Mouse (Mus musculus): ENCODE data around the gene Lipa. TPM values are rescaled to one million over a fixed set of nuclear protein-coding genes. Genes with fewer than 3 reads are reported as not detected.

Lipa gene
- total RNA-seq (2021), result 10 to 100 TPM; 18.2 to 19.6 TPM
- long read RNA-seq, transcript Lipa-201 (10 exons, 2,969 nt), result major isoform, 13 of 16 reads
- long read RNA-seq, partial matches to known transcripts, result 2 of 16 reads
- long read RNA-seq, other reads (novel, unspliced or antisense), result 1 of 16 reads

- DNase-seq (ENCODE audit: low spot score in 2 of 2), result peak; percentile 94 to 96
Measured at GRCm38 (mm10) chr19:34526941-34527682, at the start of gene Lipa. TSS of gene Lipa (minus strand) at chr19:34527474.

- no peak for DNase-seq (ENCODE audit: low spot score in 2 of 2)
Measured at GRCm38 (mm10) chr19:34573650-34574049, 46.4 kb upstream of the Lipa start.

GRCm38 (mm10) chr19:34571080-34571479 lies 43.8 kb upstream of the Lipa start:
- no peak for DNase-seq (ENCODE audit: low spot score in 2 of 2)

GRCm38 (mm10) chr19:34569896-34570476 lies 42.7 kb upstream of the Lipa start:
- DNase-seq (ENCODE audit: low spot score in 2 of 2), result no peak

- DNase-seq (ENCODE audit: low spot score in 2 of 2), result no peak
Measured at GRCm38 (mm10) chr19:34568988-34569895, 42.0 kb upstream of the Lipa start.

- no peak for DNase-seq (ENCODE audit: low spot score in 2 of 2)
Measured at GRCm38 (mm10) chr19:34566178-34566784, 39.0 kb upstream of the Lipa start.

GRCm38 (mm10) chr19:34562556-34562955 lies 35.3 kb upstream of the Lipa start:
- DNase-seq (ENCODE audit: low spot score in 2 of 2), result no peak

- no peak for DNase-seq (ENCODE audit: low spot score in 2 of 2)
Measured at GRCm38 (mm10) chr19:34556621-34557020, 29.3 kb upstream of the Lipa start.

GRCm38 (mm10) chr19:34554061-34554460 lies 26.8 kb upstream of the Lipa start:
- no peak for DNase-seq (ENCODE audit: low spot score in 2 of 2)

GRCm38 (mm10) chr19:34553522-34553921 lies 26.2 kb upstream of the Lipa start:
- no peak for DNase-seq (ENCODE audit: low spot score in 2 of 2)

- no peak for DNase-seq (ENCODE audit: low spot score in 2 of 2)
Measured at GRCm38 (mm10) chr19:34553021-34553420, 25.7 kb upstream of the Lipa start.

- DNase-seq (ENCODE audit: low spot score in 2 of 2), result no peak
Measured at GRCm38 (mm10) chr19:34551981-34552380, 24.7 kb upstream of the Lipa start.

- DNase-seq (ENCODE audit: low spot score in 2 of 2), result peak; percentile 58 to 87
Measured at GRCm38 (mm10) chr19:34550534-34551223, 23.4 kb upstream of the Lipa start, which contains the start of gene Ifit2. TSS of gene Ifit2 (plus strand) at chr19:34550694.

- no peak for DNase-seq (ENCODE audit: low spot score in 2 of 2)
Measured at GRCm38 (mm10) chr19:34550205-34550533, 22.9 kb upstream of the Lipa start.

- DNase-seq (ENCODE audit: low spot score in 2 of 2), result peak; percentile 32 to 79
Measured at GRCm38 (mm10) chr19:34547976-34548375, 20.7 kb upstream of the Lipa start.

GRCm38 (mm10) chr19:34546211-34546610 lies 18.9 kb upstream of the Lipa start:
- no peak for DNase-seq (ENCODE audit: low spot score in 2 of 2)

- no peak for DNase-seq (ENCODE audit: low spot score in 2 of 2)
Measured at GRCm38 (mm10) chr19:34539422-34539821, 12.1 kb upstream of the Lipa start.

GRCm38 (mm10) chr19:34532061-34532751 lies 4.9 kb upstream of the Lipa start:
- DNase-seq (ENCODE audit: low spot score in 2 of 2), result no peak

GRCm38 (mm10) chr19:34526321-34526923 lies 852 bp downstream of the Lipa start:
- no peak for DNase-seq (ENCODE audit: low spot score in 2 of 2)

- DNase-seq (ENCODE audit: low spot score in 2 of 2), result peak in 1 of 2 experiments; percentile 34
Measured at GRCm38 (mm10) chr19:34524646-34525045, 2.6 kb downstream of the Lipa start.

All from layer of hippocampus, adult 18-20 months (tissue).